Mouse (Mus musculus): ENCODE measurements around the gene Nckap5.
"Not testable (repeated sequence)": the region's sequence is repeated elsewhere in the genome, so short reads cannot be mapped to it uniquely, and the experiment has no call there.

Nckap5 gene

DNA sequence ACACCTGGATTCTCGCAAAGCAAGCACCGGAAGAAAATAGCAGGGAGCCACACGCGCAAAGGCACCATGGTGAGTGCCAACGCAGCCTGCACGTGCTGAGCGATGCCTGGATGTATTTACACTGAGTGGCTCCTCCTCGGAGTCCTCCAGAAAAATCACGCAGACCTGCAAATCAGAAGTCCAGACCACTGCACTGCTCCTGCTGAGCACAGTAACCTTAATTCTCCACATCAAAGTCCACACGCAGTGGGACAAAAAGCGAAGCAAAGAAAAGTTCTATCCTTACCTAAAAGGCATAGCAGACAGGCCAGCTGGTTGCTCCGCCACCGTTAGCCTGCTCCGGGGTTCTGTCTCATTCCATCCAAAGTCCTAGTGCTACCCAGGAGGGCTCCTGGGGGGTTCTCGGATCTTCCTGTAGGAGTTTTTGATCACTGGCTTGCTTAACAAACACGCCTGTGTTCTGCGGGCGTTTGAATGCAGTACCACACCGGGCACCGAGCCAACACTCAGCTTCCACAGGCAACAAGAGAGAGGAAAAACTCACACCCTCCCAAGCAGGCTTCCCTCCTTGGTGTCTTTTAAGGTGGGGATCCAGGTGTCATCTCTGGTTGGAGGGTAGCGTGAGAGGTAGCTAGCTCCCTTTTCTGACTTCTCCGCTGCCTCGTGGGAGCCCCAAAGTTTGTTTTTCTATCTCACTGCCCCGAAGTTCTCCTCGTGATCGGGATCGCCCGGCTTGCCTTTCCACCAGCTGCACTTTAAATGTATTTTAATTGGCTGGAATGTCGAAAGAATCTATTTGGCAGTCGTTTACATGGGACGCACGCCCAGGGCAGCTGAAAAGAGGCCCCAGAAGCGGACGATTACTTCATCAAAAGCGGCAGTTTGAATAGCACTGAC, at the start of gene Nckap5:
TSS of gene Nckap5 (minus strand) at position 769 of the 897 bp plus-strand sequence.
- DNase-seq, result peak; percentile 46 to 54

DNA sequence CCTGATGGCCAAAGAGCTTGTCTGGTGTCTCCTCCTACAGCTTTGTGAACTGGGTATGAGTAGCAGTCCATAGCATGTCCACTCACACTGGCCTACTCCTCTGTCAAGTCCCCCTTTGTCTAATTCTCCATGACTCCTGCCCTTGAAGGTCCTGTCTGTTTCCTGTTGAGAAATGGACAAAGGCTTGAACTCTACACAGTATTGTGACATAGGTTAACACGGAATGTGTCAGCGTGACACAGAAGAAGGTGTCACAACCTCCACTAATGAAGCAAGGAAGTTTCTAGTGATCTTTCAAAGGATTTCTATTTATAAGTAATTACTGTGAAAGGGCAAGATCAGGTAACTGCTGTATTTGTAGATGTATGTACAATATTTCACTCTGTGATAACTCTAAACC, 46.9 kb upstream of the Nckap5 start:
- DNase-seq, result no peak

DNA sequence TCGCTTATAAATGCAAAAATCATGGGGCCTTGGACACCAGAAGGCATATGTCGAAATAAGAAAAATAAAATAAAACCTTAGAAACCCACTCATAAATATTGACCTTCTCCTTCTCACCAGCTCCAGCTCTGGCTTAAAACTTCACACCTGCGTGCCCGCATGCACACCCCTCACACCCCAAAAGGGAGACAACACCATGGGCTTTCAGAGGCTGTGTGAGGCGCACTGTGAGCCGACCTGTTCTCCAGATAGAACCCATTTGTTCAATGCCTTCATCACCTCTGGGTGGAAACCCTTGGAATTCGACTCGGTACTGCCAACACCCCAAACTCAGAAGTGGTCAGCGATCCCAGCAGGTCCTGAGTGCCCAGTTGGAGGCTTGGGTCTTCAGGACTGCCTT, 37.8 kb upstream of the Nckap5 start:
- no peak for DNase-seq

DNA sequence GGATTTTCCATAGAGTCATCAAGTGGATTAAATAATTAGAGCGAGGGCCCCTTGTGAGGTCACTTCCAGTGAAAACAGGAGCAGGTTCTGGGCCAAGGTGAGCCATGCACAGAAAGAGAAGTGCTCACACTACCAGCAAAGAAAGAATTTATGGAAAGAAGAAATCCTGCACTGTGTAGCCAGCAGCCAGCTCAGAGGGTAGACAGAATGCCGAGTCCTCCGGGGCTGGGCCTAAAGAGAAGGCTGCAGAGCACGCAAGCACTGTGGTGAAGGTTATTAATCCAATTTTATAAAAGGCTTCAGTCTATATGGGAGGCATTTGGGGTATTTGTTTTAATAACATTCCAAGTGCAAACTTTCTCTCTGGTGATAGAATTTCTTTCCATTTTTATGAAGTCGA, 37.3 kb upstream of the Nckap5 start:
- DNase-seq, result no peak

DNA sequence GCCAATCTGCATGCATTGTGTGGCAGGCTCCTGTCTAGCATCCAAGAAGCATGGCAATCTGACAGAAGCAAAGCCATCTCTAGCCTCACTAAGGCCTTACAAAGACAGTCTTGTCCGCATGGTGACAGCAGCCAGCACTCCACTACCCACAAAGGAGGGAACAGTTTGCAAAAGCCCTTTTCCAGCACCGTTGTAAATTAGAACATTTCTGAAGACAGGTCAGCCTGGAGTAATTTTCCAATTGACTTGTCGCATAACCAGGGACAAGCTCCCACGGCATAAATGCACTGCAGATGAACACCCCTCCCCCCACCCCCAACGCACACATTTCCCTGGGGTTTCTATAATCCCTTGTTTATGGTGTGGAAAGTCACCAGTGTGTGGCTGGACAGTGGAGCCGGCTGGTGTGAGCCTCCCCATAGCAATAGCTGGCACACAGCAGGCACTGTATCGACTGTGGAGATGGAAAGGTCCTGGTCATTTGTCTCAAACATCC, 35.0 kb upstream of the Nckap5 start:
- peak; percentile 4 to 6 for DNase-seq

DNA sequence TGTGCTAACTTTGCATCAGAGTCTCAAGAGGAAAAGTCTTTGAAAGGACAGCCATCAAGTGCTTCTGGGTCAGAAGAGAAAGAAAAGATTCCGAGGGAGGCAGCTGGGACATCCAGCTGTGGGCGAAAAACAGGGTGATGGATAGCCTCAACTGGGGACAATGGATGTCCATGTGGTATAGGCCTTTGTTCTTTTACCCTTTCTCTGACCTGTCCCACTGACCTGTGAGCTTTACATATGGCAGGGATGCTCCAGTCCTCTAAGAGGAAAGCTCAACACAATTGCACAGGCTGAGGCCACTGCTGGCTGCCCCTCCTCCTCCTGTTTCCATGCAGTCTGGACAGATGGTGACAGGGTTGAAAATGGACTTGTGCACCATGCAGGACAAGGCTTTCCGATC, 31.2 kb upstream of the Nckap5 start:
- DNase-seq, result no peak

DNA sequence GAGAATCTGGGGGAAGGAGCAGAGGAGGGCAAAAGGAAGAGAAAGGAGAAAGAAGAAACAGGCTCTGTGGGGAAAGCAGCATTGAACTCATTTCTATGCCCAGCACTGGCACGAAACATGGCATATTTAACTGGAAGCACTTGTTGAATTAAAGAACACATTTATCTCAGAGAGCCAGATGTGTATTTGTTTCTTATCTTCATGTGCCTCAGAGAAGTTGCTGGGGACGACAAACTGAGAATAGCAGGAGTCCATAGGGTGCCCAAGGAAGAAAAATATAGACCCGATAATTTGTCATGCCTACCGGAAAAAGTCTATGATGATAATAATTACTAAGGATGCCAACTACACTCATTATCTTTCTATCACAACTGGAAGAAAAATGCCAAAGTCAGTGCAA, 29.9 kb upstream of the Nckap5 start:
- no peak for DNase-seq

DNA sequence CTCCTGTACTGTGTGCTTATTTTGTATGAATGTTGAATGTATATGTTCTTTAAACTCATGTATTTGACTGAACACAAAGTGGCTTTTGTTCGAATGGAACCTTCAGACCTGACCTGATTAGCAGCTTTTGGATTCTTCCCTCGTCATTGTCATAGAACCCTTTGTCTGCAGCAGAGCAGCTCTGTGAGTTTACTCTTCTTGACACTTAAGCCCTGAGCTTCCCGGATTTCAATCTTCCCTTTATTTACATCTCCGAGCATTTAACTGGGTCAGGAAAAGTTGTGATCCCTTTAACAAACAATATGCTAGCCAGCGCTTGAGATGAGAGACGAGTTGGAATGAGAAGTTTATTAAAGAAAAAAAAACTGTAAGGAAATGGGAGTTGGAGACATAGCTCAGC, 18.9 kb upstream of the Nckap5 start:
- no peak for DNase-seq

DNA sequence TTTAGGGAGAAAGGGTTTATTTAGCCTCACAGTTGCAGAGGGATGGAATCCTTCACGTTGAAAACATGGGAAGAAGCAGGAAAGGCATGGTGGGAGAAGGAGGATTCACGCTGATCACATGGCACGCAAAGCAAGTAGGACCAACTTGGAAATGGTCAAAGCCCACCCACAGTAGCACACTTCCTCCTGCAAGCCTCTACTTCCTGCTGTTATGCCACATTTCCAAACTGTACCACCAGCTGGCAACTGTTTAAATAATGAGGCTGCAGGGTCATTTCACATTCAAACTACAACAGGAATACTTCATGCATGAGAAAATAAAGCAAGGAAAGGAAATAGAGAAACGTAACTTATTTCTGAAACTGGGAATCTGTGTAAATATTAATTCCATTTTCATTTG, 15.7 kb upstream of the Nckap5 start:
- no peak for DNase-seq

DNA sequence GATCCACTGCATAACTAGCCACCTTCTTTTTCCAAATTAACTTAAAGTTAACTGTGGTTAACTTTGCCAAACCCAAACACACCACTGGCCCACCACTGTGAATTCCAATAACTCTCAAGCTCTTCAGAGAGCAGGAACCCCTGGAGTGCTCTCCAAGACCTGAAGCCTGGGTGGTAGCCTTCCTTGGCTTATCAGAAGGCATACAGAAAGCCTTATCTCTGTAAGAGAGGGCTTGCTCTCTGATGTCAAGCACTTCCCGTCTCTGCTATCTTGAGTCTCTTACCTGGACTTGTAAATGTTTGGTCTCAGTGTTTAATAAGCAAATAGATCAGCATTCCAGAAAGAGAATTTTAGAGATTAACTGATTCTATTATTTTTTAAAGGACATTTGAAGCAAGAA, 2.3 kb upstream of the Nckap5 start:
- DNase-seq, result no peak

DNA sequence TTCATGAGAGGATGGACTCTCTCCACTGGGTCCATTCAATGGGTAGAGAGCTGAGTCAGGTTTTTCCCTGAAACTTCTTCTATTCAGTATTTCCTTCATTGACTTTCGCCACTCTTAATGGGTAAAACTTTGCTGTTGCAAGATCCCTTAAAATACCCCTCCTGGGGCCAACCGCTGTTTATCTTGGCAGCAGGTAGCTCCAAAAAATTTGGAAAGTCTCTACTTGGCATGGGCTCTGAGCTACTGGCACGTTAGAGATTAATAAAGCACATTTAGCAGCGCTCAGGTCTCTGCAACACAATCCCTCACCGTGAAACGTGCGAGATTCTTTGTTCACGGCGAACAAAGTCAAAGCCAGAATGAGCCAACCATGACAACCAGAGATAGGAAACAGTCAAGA, 1.6 kb downstream of the Nckap5 start:
- no peak for DNase-seq

DNA sequence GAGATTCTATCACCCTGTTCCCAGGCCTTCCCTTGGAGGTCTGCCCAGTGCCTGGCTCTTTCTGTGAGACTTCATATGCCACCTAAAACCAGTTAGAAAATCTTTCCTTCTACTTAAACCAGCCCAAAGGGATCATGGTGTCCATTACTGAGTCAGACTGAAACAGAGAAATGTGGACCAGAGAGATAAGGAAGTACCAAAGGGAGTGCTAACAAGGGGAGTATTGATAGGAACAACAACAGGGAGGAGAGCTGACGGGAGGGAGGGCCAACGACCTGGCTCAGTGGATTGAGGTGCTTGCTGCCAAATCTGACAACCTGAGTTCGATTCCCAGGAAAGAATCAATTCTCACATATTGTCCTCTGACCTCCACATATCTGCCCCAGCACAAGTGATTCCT, 5.8 kb downstream of the Nckap5 start:
- no peak for DNase-seq

DNA sequence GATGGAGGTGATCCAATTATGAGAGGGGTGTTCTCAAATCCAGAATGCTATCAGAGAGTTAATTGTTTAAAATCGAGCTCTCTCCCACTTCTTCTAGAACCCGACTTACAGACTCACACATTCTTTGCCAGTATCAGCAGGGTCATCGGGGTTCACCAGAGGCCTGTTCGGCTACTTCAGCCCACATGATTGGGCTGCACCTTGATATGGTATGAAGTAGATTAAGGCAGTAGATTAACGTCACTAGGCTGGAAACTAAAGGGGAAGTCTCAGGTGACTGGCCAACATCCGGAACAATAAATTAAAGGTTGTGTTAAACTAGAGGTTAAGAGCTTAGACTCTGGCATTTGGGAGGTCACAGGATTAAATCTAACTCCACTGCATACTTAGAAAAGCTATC, 8.4 kb downstream of the Nckap5 start:
- DNase-seq, result no peak

DNA sequence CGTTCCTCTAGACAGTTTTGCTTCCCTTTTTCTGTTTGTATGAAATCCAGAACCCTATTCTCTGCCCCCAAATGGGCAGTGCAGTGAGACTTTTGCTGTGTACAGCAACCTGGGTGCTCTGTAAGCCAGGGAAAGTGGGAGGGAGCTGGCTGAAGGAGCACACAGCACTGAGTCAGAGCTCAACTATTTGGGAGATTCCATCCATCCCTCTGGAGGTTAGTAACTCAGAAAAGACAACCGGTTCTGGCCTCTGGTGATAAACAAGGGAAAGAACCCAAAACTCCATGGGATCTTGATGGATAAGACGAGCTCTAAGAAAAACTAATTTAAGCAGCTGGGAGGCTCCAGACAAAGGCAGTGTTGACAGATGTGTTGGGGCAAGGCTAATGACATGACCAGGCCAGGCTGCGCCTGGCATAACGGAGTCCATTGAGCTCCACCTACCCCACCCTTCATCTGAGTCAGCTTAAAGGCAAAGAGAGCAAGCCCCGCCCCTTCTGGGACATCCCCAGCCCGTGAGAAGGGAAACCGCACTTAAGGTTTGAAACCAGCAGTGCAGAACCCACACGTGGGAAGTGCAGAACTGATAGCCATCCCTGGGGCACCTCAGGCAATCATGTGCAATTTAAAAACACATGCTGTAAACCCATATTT, 13.1 kb downstream of the Nckap5 start:
- DNase-seq, result no peak

DNA sequence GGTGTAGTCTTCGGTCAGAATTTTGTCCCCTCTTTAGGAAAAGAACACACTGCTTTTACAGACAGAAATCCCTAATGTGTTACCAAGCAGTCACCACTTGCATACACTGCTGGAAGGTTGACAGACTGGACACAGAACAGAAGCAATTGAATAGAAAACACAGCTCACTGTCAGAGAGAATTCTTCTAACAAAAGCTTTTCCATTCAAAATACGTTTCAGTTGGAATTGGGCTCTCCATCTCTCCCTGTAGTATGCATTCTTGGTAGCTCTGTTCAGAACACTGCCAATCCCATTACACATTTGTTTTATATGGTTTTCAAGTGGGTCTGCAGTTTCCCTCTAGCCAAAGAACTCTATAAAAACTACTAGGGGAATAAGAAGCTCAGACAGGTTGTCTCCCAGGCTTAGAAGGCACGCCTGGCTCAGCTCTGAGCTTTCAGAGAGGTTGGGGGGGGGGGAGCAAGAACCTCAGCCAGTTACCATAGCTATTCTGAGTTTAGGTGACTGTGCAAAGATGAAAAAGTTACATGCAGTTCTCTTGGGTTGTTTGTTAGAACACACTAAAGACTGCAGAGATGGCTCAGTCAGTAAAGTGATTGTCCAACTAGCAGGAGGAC, 23.5 kb downstream of the Nckap5 start:
- DNase-seq, result no peak

DNA sequence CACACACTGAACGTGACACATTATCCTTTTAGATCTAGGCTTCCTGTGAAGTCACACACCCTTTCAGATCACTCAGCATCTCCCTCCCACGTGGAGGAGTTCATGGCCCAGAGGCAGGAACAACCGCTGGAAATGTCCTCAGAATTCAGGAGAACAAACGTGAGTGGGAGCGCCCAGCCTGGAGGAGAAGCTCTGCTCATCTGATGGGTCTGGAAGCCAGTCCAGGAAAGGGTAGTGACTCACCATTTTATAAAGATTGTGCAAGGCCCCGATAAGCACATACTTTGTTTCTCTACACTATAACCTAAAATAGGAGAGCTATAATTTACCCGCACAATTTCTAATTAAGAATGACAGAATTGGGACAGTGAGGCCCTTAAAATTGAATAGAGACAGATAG, 24.1 kb downstream of the Nckap5 start:
- DNase-seq, result no peak

DNA sequence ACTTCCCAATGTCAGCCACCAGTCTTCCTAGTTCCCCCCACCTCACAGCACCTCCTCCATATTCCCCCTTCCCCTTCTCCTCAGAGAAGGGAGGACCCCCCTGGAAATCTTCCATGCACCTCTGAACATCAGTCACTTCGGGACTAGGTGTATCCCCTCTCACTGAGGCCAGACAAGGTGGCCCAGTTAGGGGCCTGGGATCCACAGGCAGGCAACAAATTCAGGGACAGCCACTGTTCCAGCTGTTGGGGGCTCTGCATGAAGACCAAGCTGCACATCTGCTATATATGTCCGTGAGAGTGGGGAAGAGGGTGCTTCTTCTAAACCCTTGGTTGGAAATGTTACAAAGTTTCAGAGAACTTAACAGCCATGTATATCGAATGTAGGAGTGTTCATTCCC, 28.2 kb downstream of the Nckap5 start:
- DNase-seq, result no peak

DNA sequence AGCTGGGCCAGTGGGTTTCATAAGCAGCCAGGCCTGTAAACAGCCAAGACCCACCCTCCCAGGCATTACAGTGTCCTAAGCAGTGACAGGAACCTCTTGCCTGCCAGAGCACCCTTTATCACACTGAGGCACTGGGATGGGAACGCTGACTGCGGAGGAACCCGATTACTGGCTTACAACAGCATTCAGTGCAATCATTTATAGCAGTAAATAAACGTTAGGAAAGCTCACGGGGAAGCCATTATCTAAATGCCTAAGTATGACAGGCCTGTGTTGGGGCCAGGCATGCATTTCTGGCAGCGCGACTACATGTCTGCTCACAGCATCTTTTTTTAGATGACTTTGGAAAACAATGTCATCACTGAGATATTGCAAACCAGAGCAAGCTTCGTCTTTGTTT, 28.9 kb downstream of the Nckap5 start:
- no peak for DNase-seq

DNA sequence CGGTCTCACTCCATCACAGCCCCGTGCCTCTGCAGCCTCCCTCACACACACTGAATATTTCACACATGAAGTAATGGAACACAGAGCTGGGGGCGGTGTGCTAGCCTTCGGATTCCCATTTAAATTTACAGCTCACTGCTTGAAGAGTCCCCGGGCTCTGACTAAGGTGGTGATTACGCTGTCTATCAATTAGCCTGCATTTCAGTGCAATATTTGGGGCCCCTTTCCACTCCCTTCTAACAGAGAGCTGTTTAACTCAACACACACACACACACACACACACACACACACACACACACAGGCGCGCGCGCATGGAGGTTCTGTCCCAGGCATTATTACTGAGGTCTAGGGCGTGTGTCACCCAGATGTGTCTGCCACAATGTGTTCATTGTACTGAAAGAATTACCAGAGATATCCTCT, 31.2 kb downstream of the Nckap5 start:
- DNase-seq, result no peak

DNA sequence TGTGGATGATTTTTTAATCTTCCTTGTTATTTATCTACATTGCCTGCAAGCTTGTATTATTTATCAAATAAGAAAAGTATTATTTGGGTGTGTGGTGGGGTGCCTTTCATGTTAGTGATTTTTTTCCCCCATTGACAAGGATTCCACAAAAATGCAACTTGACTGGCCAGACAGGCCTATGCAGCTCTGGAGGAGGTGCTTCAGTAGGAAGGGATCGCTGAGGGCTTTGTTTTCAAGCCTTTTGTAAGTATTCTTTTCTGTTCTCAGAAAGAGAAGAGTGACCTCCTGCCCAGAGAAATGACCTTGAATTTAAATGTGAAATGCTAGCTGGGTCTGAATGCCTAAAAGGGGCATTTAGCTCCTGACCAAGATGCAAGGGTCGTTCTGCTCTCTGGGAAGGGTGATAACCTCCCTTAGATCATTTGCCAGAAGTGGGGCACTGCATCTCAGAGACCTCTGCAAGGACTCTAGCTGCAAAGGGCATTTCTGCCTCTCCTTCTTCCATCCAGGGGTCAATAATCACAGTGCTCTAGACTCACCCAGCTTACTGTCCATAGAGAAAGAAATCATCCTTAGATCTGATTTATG, 50.2 kb downstream of the Nckap5 start:
- DNase-seq, result not testable (repeated sequence)

DNA sequence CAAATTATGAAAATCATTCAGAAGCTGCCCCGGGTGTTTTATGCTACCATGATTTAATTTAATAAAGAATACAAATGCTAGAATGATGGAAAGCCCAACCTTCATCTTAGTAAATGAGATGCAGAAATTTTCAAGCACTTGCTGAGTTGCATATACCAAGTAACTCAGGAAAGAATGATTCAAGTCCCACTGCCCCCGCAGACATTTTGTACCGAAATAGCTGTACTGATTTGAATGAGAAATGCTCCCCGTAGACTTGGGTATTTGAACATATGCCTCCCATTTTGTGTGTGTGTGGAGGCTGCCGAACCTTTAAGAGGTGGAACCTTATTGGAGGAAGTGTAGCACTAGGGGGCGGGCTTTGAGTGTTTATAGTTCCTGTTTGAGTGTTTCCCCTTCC, 56.7 kb downstream of the Nckap5 start:
- not testable (repeated sequence) for DNase-seq

DNA sequence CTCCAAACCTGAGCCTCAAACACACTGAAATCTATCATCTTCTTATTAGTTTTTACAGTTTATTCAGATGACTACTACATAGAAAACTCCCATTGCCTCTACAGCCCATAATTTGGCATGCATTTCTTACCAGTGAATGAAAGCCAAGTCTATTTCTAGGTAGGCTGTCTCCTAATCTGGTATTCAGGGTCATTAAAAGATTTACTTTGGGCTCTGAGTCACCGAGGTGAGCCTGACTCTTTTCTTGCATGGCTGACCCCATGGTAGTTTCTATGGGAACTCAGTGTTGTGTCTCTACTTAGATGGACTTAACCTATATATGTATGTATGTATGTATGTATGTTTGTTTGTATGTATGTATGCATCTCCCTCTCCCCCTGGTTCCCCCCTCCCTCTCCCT, 63.6 kb downstream of the Nckap5 start:
- no peak for DNase-seq

DNA sequence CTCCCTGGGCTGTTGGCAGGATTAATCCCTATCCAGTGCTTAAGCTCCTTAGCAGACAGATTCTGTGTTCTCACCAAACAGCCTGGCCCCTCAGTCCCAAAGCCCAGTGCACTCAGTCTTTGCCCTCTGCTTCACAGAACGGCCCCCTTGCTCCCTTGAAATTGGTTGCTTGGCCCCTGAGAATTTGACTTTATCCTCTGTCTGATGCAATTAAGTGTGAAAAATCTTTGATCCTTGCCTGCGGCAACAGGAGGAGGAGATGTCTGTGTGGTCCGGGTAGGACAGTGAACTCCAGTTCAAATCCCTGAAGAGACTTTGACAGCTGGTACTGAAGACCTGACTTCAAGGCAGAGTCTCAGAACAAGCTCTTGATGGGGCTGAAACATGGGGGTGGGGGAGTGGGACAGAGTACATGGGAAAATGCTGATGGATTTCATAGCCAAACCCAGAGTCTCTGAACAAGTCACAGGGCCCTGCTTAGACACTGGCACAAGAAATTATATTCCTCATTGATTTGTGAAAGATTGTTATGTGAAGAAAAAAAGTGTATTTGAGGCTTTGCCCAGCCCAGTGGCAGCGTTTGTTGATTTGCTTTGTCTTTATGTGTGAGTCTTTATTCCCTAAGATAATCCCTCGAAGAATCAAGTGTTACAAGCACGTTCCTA, 65.0 kb downstream of the Nckap5 start:
- DNase-seq, result no peak
